Mouse (Mus musculus) hindbrain, embryonic 12.5 days (tissue): Measurements from ENCODE around the gene Ush2a. TPM values are rescaled to one million over a fixed set of nuclear protein-coding genes. Genes with fewer than 3 reads are reported as not detected.

ENCODE experiments used
- ATAC-seq: fragments of 200-750 bp; cut with Nextera tagmentation; 2 replicates; pipeline ENCODE4 v1.8.0; 2017; ENCODE audit warnings: moderate TSS enrichment; ENCODE audit not compliant: low FRiP score
- H3K27ac ChIP-seq: fragments of 300-500 bp; sonication (generic); 2 replicates; pipeline ENCODE4 v1.5.1; 2016; ENCODE audit warnings: mild to moderate bottlenecking
- H3K27me3 ChIP-seq: fragments of 300-500 bp; sonication (generic); 2 replicates; pipeline ENCODE4 v1.6.1; 2016; ENCODE audit warnings: mild to moderate bottlenecking
- H3K36me3 ChIP-seq: fragments of 300-500 bp; sonication (generic); 2 replicates; pipeline ENCODE4 v1.6.1; 2016; ENCODE audit warnings: mild to moderate bottlenecking
- H3K4me1 ChIP-seq: fragments of 300-500 bp; sonication (generic); 2 replicates; pipeline ENCODE4 v1.6.1; 2016
- H3K4me2 ChIP-seq: fragments of 300-500 bp; sonication (generic); replicated peaks from 2 replicates; pipeline ENCODE4 v1.6.1; 2016; ENCODE audit warnings: mild to moderate bottlenecking
- H3K4me3 ChIP-seq: fragments of 300-500 bp; sonication (generic); 2 replicates; pipeline ENCODE4 v1.5.1; 2016; ENCODE audit warnings: mild to moderate bottlenecking
- H3K9ac ChIP-seq: fragments of 300-500 bp; sonication (generic); 2 replicates; pipeline ENCODE4 v1.6.1; 2016; ENCODE audit warnings: mild to moderate bottlenecking, moderate library complexity
- H3K9me3 ChIP-seq: fragments of 300-500 bp; sonication (generic); replicated peaks from 2 replicates; pipeline ENCODE4 v1.6.1; 2016; ENCODE audit warnings: mild to moderate bottlenecking
- WGBS: fragments of 180-500 bp; shearing (Covaris S2); methylation state at CpG from one replicate; pipeline ENCODE4 v1.1.7; 2016; 5-methylcytosine and 5-hydroxymethylcytosine counted together
- polyA plus RNA-seq: library from polyadenylated mRNA; unstranded; fragments of >200 nt; fragmentation: Nextera tagmentation; extraction: Ambion mirVana; gene quantifications from 2 replicates; pipeline ENCODE4 v1.2.1, GENCODE M21; 2016

The Ush2a gene
- polyA plus RNA-seq, 1 experiment from 2014 or later: 0.36 TPM

- ATAC-seq: no peak
- Histone ChIP-seq H3K9ac (no peak overlapping the region), H3K4me2 (no peak overlapping the region), H3K9me3 (no peaks in the 10 kb centered on the region), H3K4me3 (no peak overlapping the region), H3K27ac (no peak overlapping the region), H3K4me1 (no peaks in the 10 kb centered on the region), H3K27me3 (no peaks in the 10 kb centered on the region), H3K36me3 (no peaks in the 10 kb centered on the region)
- WGBS: 92% methylated on average over 5 of the region's 5 CpGs
Observed at GRCm38 (mm10) chr1:188316574-188316973, 54.8 kb downstream of the Ush2a start.

- H3K36me3 ChIP-seq: no peaks in the 10 kb centered on the region
- H3K4me1 ChIP-seq: no peaks in the 10 kb centered on the region
- no peak overlapping the region for H3K4me2 ChIP-seq
- no peak overlapping the region for H3K4me3 ChIP-seq
- WGBS: 74% methylated on average over 4 of the region's 4 CpGs
- H3K27ac ChIP-seq: no peak overlapping the region
- H3K27me3 ChIP-seq: no peaks in the 10 kb centered on the region
- no peak for ATAC-seq
- H3K9ac ChIP-seq: no peak overlapping the region
- no peaks in the 10 kb centered on the region for H3K9me3 ChIP-seq
Observed at GRCm38 (mm10) chr1:188320204-188320603, 58.4 kb downstream of the Ush2a start.

GRCm38 (mm10) chr1:188321534-188321933 is 59.7 kb downstream of the Ush2a start:
- no peaks in the 10 kb centered on the region for H3K4me1 ChIP-seq
- 82% methylated on average over 7 of the region's 7 CpGs for WGBS
- H3K27me3 ChIP-seq: no peaks in the 10 kb centered on the region
- H3K9me3 ChIP-seq: no peaks in the 10 kb centered on the region
- no peak for ATAC-seq
- H3K9ac ChIP-seq: no peak overlapping the region
- H3K4me2 ChIP-seq: no peak overlapping the region
- H3K4me3 ChIP-seq: no peak overlapping the region
- no peak overlapping the region for H3K27ac ChIP-seq
- no peaks in the 10 kb centered on the region for H3K36me3 ChIP-seq

GRCm38 (mm10) chr1:188330406-188330805 is 68.6 kb downstream of the Ush2a start:
- H3K36me3 ChIP-seq: no peaks in the 10 kb centered on the region
- ATAC-seq: no peak
- H3K4me3 ChIP-seq: no peak overlapping the region
- H3K27ac ChIP-seq: no peak overlapping the region
- no peaks in the 10 kb centered on the region for H3K27me3 ChIP-seq
- no peaks in the 10 kb centered on the region for H3K9me3 ChIP-seq
- WGBS: 94% methylated on average over 2 of the region's 2 CpGs
- no peak overlapping the region for H3K9ac ChIP-seq
- H3K4me1 ChIP-seq: no peaks in the 10 kb centered on the region
- no peak overlapping the region for H3K4me2 ChIP-seq

- no peaks in the 10 kb centered on the region for H3K9me3 ChIP-seq
- WGBS: 80% methylated on average over 2 of the region's 2 CpGs
- H3K4me1 ChIP-seq: no peaks in the 10 kb centered on the region
- no peaks in the 10 kb centered on the region for H3K27me3 ChIP-seq
- no peak for ATAC-seq
- H3K27ac ChIP-seq: no peak overlapping the region
- no peak overlapping the region for H3K9ac ChIP-seq
- H3K4me2 ChIP-seq: no peak overlapping the region
- H3K36me3 ChIP-seq: no peaks in the 10 kb centered on the region
- H3K4me3 ChIP-seq: no peak overlapping the region
Observed at GRCm38 (mm10) chr1:188333936-188334335, 72.1 kb downstream of the Ush2a start.

- Histone ChIP-seq H3K4me2 (no peak overlapping the region), H3K9ac (no peak overlapping the region), H3K9me3 (no peaks in the 10 kb centered on the region), H3K4me1 (no peaks in the 10 kb centered on the region), H3K27ac (no peak overlapping the region), H3K4me3 (no peak overlapping the region), H3K27me3 (no peaks in the 10 kb centered on the region), H3K36me3 (no peaks in the 10 kb centered on the region)
- ATAC-seq: no peak
- WGBS: 65% methylated on average over 2 of the region's 2 CpGs
Observed at GRCm38 (mm10) chr1:188347762-188348161, 85.9 kb downstream of the Ush2a start.

GRCm38 (mm10) chr1:188354726-188355125 is 92.9 kb downstream of the Ush2a start:
- Histone ChIP-seq H3K9ac (no peak overlapping the region), H3K36me3 (no peaks in the 10 kb centered on the region), H3K27ac (no peak overlapping the region), H3K27me3 (no peaks in the 10 kb centered on the region), H3K9me3 (no peaks in the 10 kb centered on the region), H3K4me1 (no peaks in the 10 kb centered on the region), H3K4me3 (no peak overlapping the region), H3K4me2 (no peak overlapping the region)
- no peak for ATAC-seq
- WGBS: 91% methylated on average over 2 of the region's 2 CpGs

- no peak for ATAC-seq
- Histone ChIP-seq H3K27ac (no peak overlapping the region), H3K4me1 (no peaks in the 10 kb centered on the region), H3K36me3 (no peaks in the 10 kb centered on the region), H3K4me3 (no peak overlapping the region), H3K9ac (no peak overlapping the region), H3K27me3 (no peaks in the 10 kb centered on the region), H3K4me2 (no peak overlapping the region), H3K9me3 (no peaks in the 10 kb centered on the region)
- 94% methylated on average over 3 of the region's 3 CpGs for WGBS
Observed at GRCm38 (mm10) chr1:188363548-188363947, 101.7 kb downstream of the Ush2a start.

GRCm38 (mm10) chr1:188385180-188385579 is 123.4 kb downstream of the Ush2a start:
- no peak overlapping the region for H3K4me2 ChIP-seq
- H3K27me3 ChIP-seq: no peaks in the 10 kb centered on the region
- H3K4me3 ChIP-seq: no peak overlapping the region
- no peak overlapping the region for H3K9ac ChIP-seq
- no peak overlapping the region for H3K27ac ChIP-seq
- no peaks in the 10 kb centered on the region for H3K36me3 ChIP-seq
- H3K9me3 ChIP-seq: no peaks in the 10 kb centered on the region
- ATAC-seq: no peak
- H3K4me1 ChIP-seq: no peaks in the 10 kb centered on the region
- 76% methylated on average over 1 of the region's 1 CpGs for WGBS

- Histone ChIP-seq H3K27me3 (no peaks in the 10 kb centered on the region), H3K4me1 (no peaks in the 10 kb centered on the region), H3K36me3 (no peaks in the 10 kb centered on the region), H3K4me3 (no peak overlapping the region), H3K9ac (no peak overlapping the region), H3K9me3 (no peaks in the 10 kb centered on the region), H3K27ac (no peak overlapping the region), H3K4me2 (no peak overlapping the region)
- no peak for ATAC-seq
- 74% methylated on average over 7 of the region's 7 CpGs for WGBS
Observed at GRCm38 (mm10) chr1:188385733-188386261, 124.0 kb downstream of the Ush2a start.

- Histone ChIP-seq H3K9ac (no peak overlapping the region), H3K27me3 (no peaks in the 10 kb centered on the region), H3K9me3 (no peaks in the 10 kb centered on the region), H3K27ac (no peak overlapping the region), H3K4me2 (no peak overlapping the region), H3K4me3 (no peak overlapping the region), H3K4me1 (no peaks in the 10 kb centered on the region), H3K36me3 (no peaks in the 10 kb centered on the region)
- 91% methylated on average over 3 of the region's 3 CpGs for WGBS
- no peak for ATAC-seq
Observed at GRCm38 (mm10) chr1:188387321-188387720, 125.5 kb downstream of the Ush2a start.

- H3K27ac ChIP-seq: no peak overlapping the region
- H3K4me3 ChIP-seq: no peak overlapping the region
- no peaks in the 10 kb centered on the region for H3K4me1 ChIP-seq
- WGBS: 67% methylated on average over 2 of the region's 2 CpGs
- H3K9ac ChIP-seq: no peak overlapping the region
- no peak for ATAC-seq
- no peak overlapping the region for H3K4me2 ChIP-seq
- no peaks in the 10 kb centered on the region for H3K9me3 ChIP-seq
- no peaks in the 10 kb centered on the region for H3K27me3 ChIP-seq
- no peaks in the 10 kb centered on the region for H3K36me3 ChIP-seq
Observed at GRCm38 (mm10) chr1:188387820-188388471, 126.1 kb downstream of the Ush2a start.

- no peak overlapping the region for H3K4me2 ChIP-seq
- no peaks in the 10 kb centered on the region for H3K4me1 ChIP-seq
- H3K9ac ChIP-seq: no peak overlapping the region
- no peak overlapping the region for H3K27ac ChIP-seq
- no peak overlapping the region for H3K4me3 ChIP-seq
- ATAC-seq: no peak
- no peaks in the 10 kb centered on the region for H3K27me3 ChIP-seq
- H3K36me3 ChIP-seq: no peaks in the 10 kb centered on the region
- WGBS: 70% methylated on average over 6 of the region's 6 CpGs
- H3K9me3 ChIP-seq: no peaks in the 10 kb centered on the region
Observed at GRCm38 (mm10) chr1:188390080-188390479, 128.3 kb downstream of the Ush2a start.
